Mouse (Mus musculus) limb, embryonic 10.5 days (tissue): ENCODE data around the gene Cyp2c69. TPM values are rescaled to one million over a fixed set of nuclear protein-coding genes. Genes with fewer than 3 reads are reported as not detected.
"Not testable (repeated sequence)": the region's sequence is repeated elsewhere in the genome, so short reads cannot be mapped to it uniquely, and the experiment has no call there.

Source experiments
- DNase-seq: peaks from one replicate; pipeline ENCODE4 v3.0.0-alpha.2; 2017; ENCODE audit warnings: low spot score
- H3K27ac ChIP-seq: fragments of 300-500 bp; sonication (generic); 2 replicates; pipeline ENCODE4 v1.5.1; 2016; ENCODE audit warnings: mild to moderate bottlenecking
- H3K27me3 ChIP-seq: fragments of 300-500 bp; sonication (generic); 2 replicates; pipeline ENCODE4 v1.6.1; 2016; ENCODE audit warnings: low read depth, mild to moderate bottlenecking; ENCODE audit not compliant: poor library complexity, severe bottlenecking
- H3K36me3 ChIP-seq: fragments of 300-500 bp; sonication (generic); 2 replicates; pipeline ENCODE4 v1.6.1; 2016; ENCODE audit warnings: mild to moderate bottlenecking, moderate library complexity
- H3K4me1 ChIP-seq: fragments of 300-500 bp; sonication (generic); 2 replicates; pipeline ENCODE4 v1.6.1; 2016
- H3K4me3 ChIP-seq: fragments of 300-500 bp; sonication (generic); 2 replicates; pipeline ENCODE4 v1.5.1; 2016; ENCODE audit warnings: mild to moderate bottlenecking, moderate library complexity
- H3K9me3 ChIP-seq: fragments of 300-500 bp; sonication (generic); replicated peaks from 2 replicates; pipeline ENCODE4 v1.6.1; 2016; ENCODE audit warnings: mild to moderate bottlenecking
- WGBS: fragments of 180-500 bp; shearing (Covaris S2); methylation state at CpG from one replicate; pipeline ENCODE4 v1.1.7; 2016; 5-methylcytosine and 5-hydroxymethylcytosine counted together
- polyA plus RNA-seq: library from polyadenylated mRNA; unstranded; fragments of >200 nt; fragmentation: Nextera tagmentation; extraction: Ambion mirVana; gene quantifications from 2 replicates; pipeline ENCODE4 v1.2.1, GENCODE M21; 2016

Cyp2c69 gene
- not detected in 2 replicates for polyA plus RNA-seq

DNA sequence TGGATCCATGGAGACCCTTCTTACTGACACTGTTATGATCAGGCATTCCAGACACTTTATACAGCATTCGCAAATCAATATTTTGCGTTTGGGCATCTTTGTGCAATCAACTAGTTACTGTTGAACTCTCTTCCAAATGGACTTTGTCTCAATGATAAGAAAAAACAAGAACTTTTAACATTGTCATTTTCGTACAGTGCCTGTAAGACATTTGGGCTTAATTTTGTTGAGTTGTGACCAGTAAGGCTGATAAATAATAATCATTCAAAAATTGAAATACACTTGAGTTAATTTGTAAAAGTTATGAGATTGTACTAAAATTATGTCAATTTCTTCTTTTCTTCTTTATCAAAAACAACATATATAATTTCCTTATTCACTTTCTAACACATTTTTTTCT, at the start of gene Cyp2c69:
Gene Cyp2c69 (minus strand): TSS at position 101 of the 400 bp plus-strand sequence.
- not testable (repeated sequence) for H3K9me3 ChIP-seq, DNase-seq, H3K36me3 ChIP-seq, H3K4me1 ChIP-seq, H3K27me3 ChIP-seq, H3K27ac ChIP-seq, H3K4me3 ChIP-seq
- 96% methylated on average over 3 of the region's 3 CpGs for WGBS

DNA sequence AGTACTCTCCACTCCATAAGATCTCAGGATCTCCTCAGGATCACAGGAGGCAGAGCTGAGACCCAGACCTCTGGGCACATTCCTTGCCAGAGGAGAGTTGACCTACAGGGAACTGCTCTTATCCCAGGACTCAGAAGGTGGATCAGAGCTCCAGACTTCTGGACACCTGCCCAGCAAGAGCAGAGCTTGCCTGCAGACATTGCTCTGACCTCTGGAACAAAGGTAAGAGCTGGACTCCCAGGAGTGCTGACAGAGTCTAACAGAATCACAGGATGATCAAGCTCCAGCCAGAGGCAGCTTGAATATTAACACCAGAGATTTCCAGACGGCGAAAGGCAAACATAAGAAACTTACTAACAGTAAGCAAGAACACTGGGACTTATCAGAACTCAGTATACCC, 48.8 kb upstream of the Cyp2c69 start:
- no peak for DNase-seq
- Histone ChIP-seq H3K27ac (no peak overlapping the region), H3K27me3 (no peaks in the 10 kb centered on the region), H3K4me3 (no peak overlapping the region), H3K4me1 (no peaks in the 10 kb centered on the region), H3K9me3 (no peaks in the 10 kb centered on the region), H3K36me3 (no peaks in the 10 kb centered on the region)
- 90% methylated on average over 2 of the region's 2 CpGs for WGBS

DNA sequence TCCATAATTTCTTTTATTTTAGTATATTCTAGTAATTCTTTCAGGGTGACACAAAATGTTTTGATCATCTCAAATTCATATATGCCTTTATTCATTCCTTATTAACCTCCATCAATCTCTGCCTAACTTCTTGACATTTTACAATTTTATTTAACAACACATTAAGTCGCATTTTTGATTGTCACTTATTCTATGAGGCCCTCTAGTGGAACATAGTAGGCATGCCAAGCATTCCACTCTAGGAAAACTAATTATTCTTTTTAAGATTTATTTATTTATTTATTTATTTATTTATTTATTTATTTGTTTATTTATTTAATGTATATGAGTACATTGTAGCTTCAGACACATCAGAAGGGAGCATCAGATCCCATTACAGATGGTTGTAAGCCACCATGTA, 43.4 kb upstream of the Cyp2c69 start:
- no peaks in the 10 kb centered on the region for H3K9me3 ChIP-seq
- no peaks in the 10 kb centered on the region for H3K4me1 ChIP-seq
- DNase-seq: no peak
- WGBS: 73% methylated on average over 1 of the region's 1 CpGs
- no peak overlapping the region for H3K27ac ChIP-seq
- no peaks in the 10 kb centered on the region for H3K36me3 ChIP-seq
- no peak overlapping the region for H3K4me3 ChIP-seq
- no peaks in the 10 kb centered on the region for H3K27me3 ChIP-seq

DNA sequence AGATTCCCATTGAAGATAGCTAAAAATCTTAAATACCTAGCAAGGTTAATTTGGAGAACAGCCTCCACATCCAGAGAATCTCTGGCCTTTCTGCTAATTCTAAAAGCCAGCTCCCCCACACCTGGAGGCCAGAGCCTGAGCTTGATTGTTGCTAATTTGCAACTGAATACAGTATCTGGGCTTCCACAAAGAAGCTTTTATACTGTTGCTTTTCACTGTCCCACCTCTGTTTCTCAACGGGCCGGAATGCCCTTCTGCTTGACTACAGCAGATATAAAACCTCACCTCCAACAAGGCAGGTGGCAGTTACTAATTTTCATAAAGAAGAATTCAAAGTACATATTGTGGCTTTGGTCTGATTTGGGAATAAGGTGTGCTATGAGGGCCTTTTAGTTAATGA, 15.1 kb upstream of the Cyp2c69 start:
- Histone ChIP-seq H3K4me1 (no peaks in the 10 kb centered on the region), H3K36me3 (no peaks in the 10 kb centered on the region), H3K4me3 (no peak overlapping the region), H3K9me3 (peaks cover 4% of the 10 kb centered on the region; the same call in 1 of the 2 replicates), H3K27me3 (no peaks in the 10 kb centered on the region), H3K27ac (no peak overlapping the region)
- whole genome bisulfite sequencing: 99% methylated on average over 2 of the region's 2 CpGs
- DNase-seq: no peak

DNA sequence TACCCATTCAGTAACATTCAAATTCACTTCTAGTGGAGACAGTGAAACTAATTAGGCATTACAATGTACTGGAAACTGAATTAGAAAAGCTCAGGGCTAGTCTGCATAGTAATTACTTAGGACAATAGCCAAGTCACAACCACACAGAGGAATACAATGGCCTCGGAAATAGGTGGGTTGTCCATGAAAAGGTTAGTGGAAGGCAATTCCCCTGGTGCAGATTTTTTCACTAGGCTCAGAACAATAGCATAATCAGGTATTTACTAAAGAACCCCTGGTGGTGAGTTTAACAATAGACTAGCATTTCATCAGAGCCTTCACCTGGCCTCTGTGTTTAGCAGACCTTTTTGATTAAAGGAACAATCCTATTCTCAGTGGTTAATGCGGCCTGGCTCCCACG, 3.5 kb upstream of the Cyp2c69 start:
- H3K9me3 ChIP-seq, H3K36me3 ChIP-seq, H3K27ac ChIP-seq, DNase-seq, H3K27me3 ChIP-seq, H3K4me1 ChIP-seq, H3K4me3 ChIP-seq: not testable (repeated sequence)
- WGBS: 91% methylated on average over 3 of the region's 3 CpGs

DNA sequence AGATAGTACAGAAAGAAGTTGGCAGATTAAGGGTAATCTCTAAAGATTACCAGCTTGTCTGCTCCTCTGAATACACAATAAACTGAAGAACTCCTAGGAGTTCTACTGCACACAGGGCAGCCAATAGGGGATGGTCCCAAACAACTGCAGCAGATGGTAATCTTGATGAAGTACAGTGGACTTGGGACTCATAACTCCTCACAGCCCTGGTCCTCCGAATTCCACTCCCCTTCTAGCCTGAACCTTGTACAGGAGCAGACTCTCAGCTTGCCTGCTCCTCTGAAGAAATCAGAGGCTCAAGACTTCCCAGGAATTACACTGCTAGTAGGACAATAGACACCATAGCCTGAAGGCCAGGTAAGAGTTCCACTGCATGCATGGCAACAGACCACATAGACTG, 20.5 kb downstream of the Cyp2c69 start:
- DNase-seq: no peak
- no peak overlapping the region for H3K27ac ChIP-seq
- no peaks in the 10 kb centered on the region for H3K4me1 ChIP-seq
- H3K4me3 ChIP-seq: no peak overlapping the region
- no peaks in the 10 kb centered on the region for H3K36me3 ChIP-seq
- no peaks in the 10 kb centered on the region for H3K27me3 ChIP-seq
- H3K9me3 ChIP-seq: no peaks in the 10 kb centered on the region
- 73% methylated on average over 1 of the region's 1 CpGs for WGBS

DNA sequence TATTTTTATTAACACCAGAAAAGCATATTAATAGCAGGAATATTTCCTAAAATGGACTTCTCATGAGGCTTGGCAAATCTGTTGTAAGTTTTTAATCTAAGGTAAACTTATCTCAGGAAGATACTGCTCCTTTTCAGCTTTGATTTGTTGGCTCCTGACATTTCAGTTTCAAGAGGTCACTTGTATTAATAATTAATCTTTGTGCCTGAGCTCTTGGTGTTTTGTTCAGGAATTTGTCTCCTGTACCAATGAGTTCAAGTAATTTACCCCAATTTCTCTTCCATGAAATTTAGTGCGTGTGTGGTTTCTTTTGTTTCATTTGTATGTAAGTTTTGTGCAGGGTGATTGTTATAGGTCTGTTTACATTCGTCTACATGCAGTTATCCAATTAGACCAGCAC, 65.7 kb downstream of the Cyp2c69 start:
- H3K27ac ChIP-seq, H3K9me3 ChIP-seq, H3K4me1 ChIP-seq, H3K27me3 ChIP-seq, H3K4me3 ChIP-seq, H3K36me3 ChIP-seq, DNase-seq: not testable (repeated sequence)
- WGBS: 81% methylated on average over 2 of the region's 2 CpGs

DNA sequence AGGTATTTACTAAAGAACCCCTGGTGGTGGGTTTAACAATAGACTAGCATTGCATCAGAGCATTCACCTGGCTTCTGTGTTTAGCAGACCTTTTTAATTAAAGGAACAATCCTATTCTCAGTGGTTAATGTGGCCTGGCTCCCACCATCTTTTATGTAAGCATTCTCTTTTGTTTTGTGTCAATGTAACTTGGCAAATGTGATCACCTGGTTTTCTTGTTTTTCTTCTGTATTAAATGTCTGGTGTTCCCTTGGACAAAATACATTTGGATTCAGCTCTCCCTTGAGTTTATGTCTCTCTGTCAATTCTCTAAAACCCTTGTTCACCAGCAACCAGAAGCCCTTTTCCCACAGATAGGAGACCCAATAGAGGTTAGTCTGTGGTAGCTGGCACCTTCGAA, 70.2 kb downstream of the Cyp2c69 start:
- not testable (repeated sequence) for H3K4me1 ChIP-seq, H3K4me3 ChIP-seq, H3K27ac ChIP-seq, H3K27me3 ChIP-seq, DNase-seq, H3K36me3 ChIP-seq, H3K9me3 ChIP-seq
- WGBS: 82% methylated on average over 1 of the region's 1 CpGs

DNA sequence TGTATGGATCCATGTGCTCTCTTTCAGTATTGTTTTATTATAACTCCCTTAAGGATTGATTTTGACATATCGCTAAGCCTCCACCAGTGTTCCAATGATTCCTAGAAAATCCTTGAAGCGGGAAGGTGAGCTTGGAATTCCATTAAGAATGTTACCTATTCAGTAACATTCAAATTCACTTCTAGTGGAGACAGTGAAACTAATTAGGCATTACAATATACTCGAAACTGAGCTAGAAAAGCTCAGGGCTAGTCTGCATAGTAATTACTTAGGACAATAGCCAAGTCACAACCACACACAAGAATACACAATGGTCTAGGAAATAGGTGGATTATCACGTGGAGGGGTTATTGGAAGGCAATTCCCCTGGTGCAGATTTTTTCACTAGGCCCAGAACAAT, 70.6 kb downstream of the Cyp2c69 start:
- 78% methylated on average over 4 of the region's 4 CpGs for WGBS
- not testable (repeated sequence) for DNase-seq, H3K36me3 ChIP-seq, H3K4me1 ChIP-seq, H3K9me3 ChIP-seq, H3K4me3 ChIP-seq, H3K27me3 ChIP-seq, H3K27ac ChIP-seq

DNA sequence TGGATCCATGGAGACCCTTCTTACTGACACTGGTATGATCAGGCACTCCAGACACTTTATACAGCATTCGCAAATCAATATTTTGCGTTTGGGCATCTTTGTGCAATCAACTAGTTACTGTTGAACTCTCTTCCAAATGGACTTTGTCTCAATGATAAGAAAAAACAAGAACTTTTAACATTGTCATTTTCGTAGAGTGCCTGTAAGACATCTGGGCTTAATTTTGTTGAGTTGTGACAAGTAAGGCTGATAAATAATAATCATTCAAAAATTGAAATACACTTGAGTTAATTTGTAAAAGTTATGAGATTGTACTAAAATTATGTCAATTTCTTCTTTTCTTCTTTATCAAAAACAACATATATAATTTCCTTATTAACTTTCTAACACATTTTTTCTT, 73.9 kb downstream of the Cyp2c69 start, which contains the start of gene Cyp2c40:
Gene Cyp2c40 (minus strand): TSS at position 101 of the 400 bp plus-strand sequence.
- H3K27me3 ChIP-seq, H3K4me1 ChIP-seq, H3K4me3 ChIP-seq, H3K27ac ChIP-seq, DNase-seq, H3K9me3 ChIP-seq, H3K36me3 ChIP-seq: not testable (repeated sequence)
- WGBS: 94% methylated on average over 3 of the region's 3 CpGs

Other genes starting within 250 kb of the Cyp2c69 start
- gene Cyp2c67, start 237.7 kb downstream of the Cyp2c69 start, polyA plus RNA-seq: not detected in 2 replicates
- not detected in 2 replicates for gene Cyp2c68, start 145.7 kb downstream of the Cyp2c69 start, polyA plus RNA-seq
- not detected in 2 replicates for gene Cyp2c40, start 74.0 kb downstream of the Cyp2c69 start, polyA plus RNA-seq
- gene Cyp2c37, start 105.6 kb upstream of the Cyp2c69 start, polyA plus RNA-seq: not detected in 2 replicates
- gene Cyp2c54, start 187.0 kb upstream of the Cyp2c69 start, polyA plus RNA-seq: not detected in 2 replicates
- not detected in 2 replicates for gene Cyp2c50, start 202.9 kb upstream of the Cyp2c69 start, polyA plus RNA-seq